Mouse (Mus musculus) liver, embryonic 14.5 days (tissue): ENCODE measurements around the gene Gfi1.

Experiments
- CTCF ChIP-seq: IDR thresholded peaks from 2 replicates; pipeline ENCODE4 v1.5.1; 2016; ENCODE audit warnings: antibody characterized with exemption, low read depth, control low read depth
- EP300 ChIP-seq: IDR thresholded peaks from 2 replicates; pipeline ENCODE4 v1.6.1; 2016; ENCODE audit warnings: antibody characterized with exemption, low read depth

DNA sequence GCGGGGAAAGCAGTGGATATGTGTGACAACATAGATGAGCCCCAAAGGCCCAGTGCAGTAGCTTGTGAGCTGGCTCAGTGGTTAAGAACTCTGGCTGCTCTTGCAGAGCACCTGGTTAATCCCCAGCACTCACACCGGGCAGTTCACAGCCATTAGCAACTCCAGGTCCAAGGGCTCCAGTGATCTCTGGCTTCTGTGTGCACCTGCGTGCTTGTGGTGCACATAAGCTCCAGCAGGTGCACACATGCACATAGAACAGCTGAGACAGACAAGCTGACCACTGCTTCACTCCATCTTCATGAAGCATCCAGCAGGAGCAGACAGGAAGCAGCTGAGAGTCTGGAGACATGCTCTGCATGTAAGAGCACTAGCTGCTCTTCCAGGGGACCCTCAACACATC lies 12.5 kb upstream of the Gfi1 start:
- TF ChIP-seq CTCF = no peak
- TF ChIP-seq EP300 = no peak
